Mouse (Mus musculus) frontal cortex, postnatal 36 days (tissue): ENCODE results near the gene Srsy.
"Not testable (repeated sequence)": the region's sequence is repeated elsewhere in the genome, so short reads cannot be mapped to it uniquely, and the experiment has no call there.

Experiments used
- DNase-seq, 2 experiments: peaks; one replicate each; pipeline ENCODE4 v3.0.0; 2022; ENCODE audit warnings: low spot score in 2 of 2

Srsy gene

DNA sequence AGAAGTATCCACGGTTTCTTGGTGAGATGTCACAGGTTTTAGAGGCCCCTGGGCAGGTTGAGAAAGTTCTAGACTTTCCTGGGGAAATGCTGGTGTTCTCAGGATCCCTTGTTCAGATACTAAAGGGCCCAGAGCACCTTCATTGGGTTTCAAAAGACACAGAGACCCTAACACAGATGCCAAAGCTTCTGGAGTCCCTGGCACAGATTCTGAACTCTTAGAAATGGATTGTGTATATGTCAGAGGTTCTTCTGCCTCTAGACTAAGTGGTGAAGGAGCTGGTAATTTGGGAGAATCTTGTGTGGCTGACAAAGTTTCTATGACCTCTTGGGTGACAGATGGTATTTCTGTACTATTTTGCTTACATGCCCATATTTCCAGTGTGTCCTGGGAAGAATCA lies at the start of gene Srsy:
Gene Srsy (minus strand): TSS at position 101 of the 400 bp plus-strand sequence.
- not testable (repeated sequence) for DNase-seq
